Mouse (Mus musculus) CH12.LX (cell line): Measurements from ENCODE around the gene Pcnx. TPM values are rescaled to one million over a fixed set of nuclear protein-coding genes. Genes with fewer than 3 reads are reported as not detected.
A peak's percentile ranks its signal among the peaks of the same experiment; 100 is the strongest.

Experiments used
- DNase-seq: peaks from one replicate; pipeline ENCODE4 v3.0.0-alpha.2; 2013; ENCODE audit errors: extremely low read depth
- H3K27ac ChIP-seq: 2 replicates; pipeline ENCODE4 v1.5.1; 2012; ENCODE audit warnings: low read depth, mild to moderate bottlenecking, control low read depth, moderate library complexity; ENCODE audit not compliant: insufficient read depth
- H3K27me3 ChIP-seq: replicated peaks from 2 replicates; pipeline ENCODE3; 2012; ENCODE audit warnings: inconsistent platforms
- H3K36me3 ChIP-seq, 2 experiments: replicated peaks in 1 of 2; 2 replicates each; pipeline versions ENCODE3 to v1.6.1; 2012; ENCODE audit warnings: inconsistent platforms in 1 of 2, low read length in 1 of 2, mild to moderate bottlenecking in 1 of 2, mixed read lengths in 1 of 2, moderate library complexity in 1 of 2; ENCODE audit not compliant: control insufficient read depth in 1 of 2, insufficient read depth in 1 of 2
- H3K4me1 ChIP-seq, 2 experiments: 2 replicates each; pipeline ENCODE4 v1.6.1; 2012; ENCODE audit warnings: inconsistent platforms in 1 of 2, moderate library complexity in 1 of 2; ENCODE audit not compliant: insufficient read depth in 2 of 2, control insufficient read depth in 1 of 2
- H3K4me2 ChIP-seq: 2 replicates; pipeline ENCODE4 v1.6.1; 2012; ENCODE audit warnings: low read depth, mild to moderate bottlenecking, control low read depth; ENCODE audit not compliant: poor library complexity, insufficient read depth, severe bottlenecking
- H3K4me3 ChIP-seq, 3 experiments: fragments of 150-350 bp in 1 of 3; sonication (generic) in 1 of 3; replicated peaks in 1 of 3; 2 replicates each; pipeline versions ENCODE3 to v1.5.1; 2011 to 2012; ENCODE audit warnings: low read depth in 2 of 3, low read length in 2 of 3, mild to moderate bottlenecking in 2 of 3, moderate library complexity in 2 of 3, control low read depth in 1 of 3, improper control_type of control experiment in 1 of 3, inconsistent platforms in 1 of 3, mixed read lengths in 1 of 3; ENCODE audit not compliant: poor library complexity in 1 of 3
- H3K79me2 ChIP-seq: replicated peaks from 2 replicates; pipeline ENCODE4 v1.6.1; 2012; ENCODE audit warnings: mild to moderate bottlenecking, moderate library complexity; ENCODE audit not compliant: control insufficient read depth, poor library complexity, insufficient read depth, severe bottlenecking; ENCODE audit errors: extremely low read depth
- H3K9ac ChIP-seq: 2 replicates; pipeline ENCODE4 v1.6.1; 2012; ENCODE audit warnings: low read depth, mild to moderate bottlenecking, control low read depth, moderate library complexity; ENCODE audit not compliant: insufficient read depth
- H3K9me3 ChIP-seq: replicated peaks from 2 replicates; pipeline ENCODE3; 2012; ENCODE audit warnings: low read length, inconsistent platforms, mixed read lengths
- BHLHE40 ChIP-seq: IDR thresholded peaks from 2 replicates; pipeline ENCODE4 v1.6.1; 2011; ENCODE audit warnings: mild to moderate bottlenecking, low read depth, low read length, improper control_type of control experiment
- CHD1 ChIP-seq: IDR thresholded peaks from 2 replicates; pipeline ENCODE4 v1.6.1; 2012; ENCODE audit warnings: low read depth, low read length, improper control_type of control experiment, inconsistent platforms
- CTCF ChIP-seq, 2 experiments: IDR thresholded peaks in 1 of 2; conservative IDR thresholded peaks in 1 of 2; 2 replicates each; pipeline ENCODE4 v1.5.1; 2011 to 2012; ENCODE audit warnings: low read depth in 2 of 2, low read length in 2 of 2, improper control_type of control experiment in 1 of 2, inconsistent platforms in 1 of 2, mild to moderate bottlenecking in 1 of 2, moderate library complexity in 1 of 2
- ELF1 ChIP-seq: IDR thresholded peaks from 2 replicates; pipeline ENCODE4 v1.6.1; 2014; ENCODE audit warnings: low read depth, mild to moderate bottlenecking, inconsistent platforms, low read length, improper control_type of control experiment
- EP300 ChIP-seq: IDR thresholded peaks from 2 replicates; pipeline ENCODE4 v1.6.1; 2011; ENCODE audit warnings: low read length, improper control_type of control experiment
- ETS1 ChIP-seq: conservative IDR thresholded peaks from 2 replicates; pipeline ENCODE4 v1.6.1; 2012; ENCODE audit warnings: low read depth, mild to moderate bottlenecking, inconsistent platforms, low read length, improper control_type of control experiment, moderate library complexity
- HCFC1 ChIP-seq: IDR thresholded peaks from 2 replicates; pipeline ENCODE4 v1.6.1; 2012; ENCODE audit warnings: low read depth, mild to moderate bottlenecking, inconsistent platforms, low read length, improper control_type of control experiment
- IRF4 ChIP-seq: IDR thresholded peaks from 2 replicates; pipeline ENCODE4 v1.6.1; 2014; ENCODE audit warnings: low read depth, mild to moderate bottlenecking, inconsistent platforms, low read length, improper control_type of control experiment
- JUND ChIP-seq: conservative IDR thresholded peaks from 2 replicates; pipeline ENCODE4 v1.6.1; 2011; ENCODE audit warnings: low read depth, low read length, improper control_type of control experiment
- MEF2A ChIP-seq: IDR thresholded peaks from 2 replicates; pipeline ENCODE4 v1.6.1; 2014; ENCODE audit warnings: low read depth, mild to moderate bottlenecking, inconsistent platforms, low read length, improper control_type of control experiment, borderline replicate concordance
- MXI1 ChIP-seq: IDR thresholded peaks from 2 replicates; pipeline ENCODE4 v1.6.1; 2011; ENCODE audit warnings: mild to moderate bottlenecking, low read depth, low read length, improper control_type of control experiment
- MYC ChIP-seq: IDR thresholded peaks from 2 replicates; pipeline ENCODE4 v1.6.1; 2011; ENCODE audit warnings: low read depth, mild to moderate bottlenecking, improper control_type of control experiment, low read length
- NELFE ChIP-seq: IDR thresholded peaks from 2 replicates; pipeline ENCODE4 v1.6.1; 2011; ENCODE audit warnings: low read depth, low read length, improper control_type of control experiment
- RAD21 ChIP-seq: IDR thresholded peaks from 2 replicates; pipeline ENCODE4 v1.6.1; 2011; ENCODE audit warnings: low read depth, mild to moderate bottlenecking, low read length, improper control_type of control experiment, moderate library complexity
- SIN3A ChIP-seq: IDR thresholded peaks from 2 replicates; pipeline ENCODE4 v1.6.1; 2012; ENCODE audit warnings: low read length, improper control_type of control experiment, inconsistent platforms
- SMC3 ChIP-seq: IDR thresholded peaks from 2 replicates; pipeline ENCODE4 v1.6.1; 2011; ENCODE audit warnings: low read depth, low read length, improper control_type of control experiment
- TBP ChIP-seq: conservative IDR thresholded peaks from 2 replicates; pipeline ENCODE4 v1.6.1; 2011; ENCODE audit warnings: low read depth, low read length, improper control_type of control experiment
- TCF12 ChIP-seq: IDR thresholded peaks from 2 replicates; pipeline ENCODE4 v1.6.1; 2014; ENCODE audit warnings: low read depth, mild to moderate bottlenecking, inconsistent platforms, low read length, improper control_type of control experiment
- USF1 ChIP-seq: IDR thresholded peaks from 2 replicates; pipeline ENCODE4 v1.6.1; 2014; ENCODE audit warnings: low read depth, mild to moderate bottlenecking, inconsistent platforms, low read length, improper control_type of control experiment
- USF2 ChIP-seq: conservative IDR thresholded peaks from 2 replicates; pipeline ENCODE4 v1.6.1; 2011; ENCODE audit warnings: low read depth, low read length, improper control_type of control experiment
- ZKSCAN1 ChIP-seq: IDR thresholded peaks from 2 replicates; pipeline ENCODE4 v1.6.1; 2012; ENCODE audit warnings: low read depth, inconsistent platforms, low read length, improper control_type of control experiment, borderline replicate concordance
- ZMIZ1 ChIP-seq: IDR thresholded peaks from 2 replicates; pipeline ENCODE4 v1.6.1; 2012; ENCODE audit warnings: low read depth, mild to moderate bottlenecking, inconsistent platforms, low read length, improper control_type of control experiment
- ZNF384 ChIP-seq: IDR thresholded peaks from 2 replicates; pipeline ENCODE4 v1.6.1; 2012; ENCODE audit warnings: low read depth, low read length, improper control_type of control experiment, inconsistent platforms
- dilution Hi-C: fragments of 300-500 bp; cut with MboI; formaldehyde crosslinking; loops from 2 replicates; pipeline ENCODE4 v1.14.3; 2020; ENCODE audit warnings: low sequenced_read_pairs; ENCODE audit not compliant: extremely low pct_unique_long_range_greater_than_20kb, extremely low pct_ligation_motif_present
- in situ Hi-C: fragments of 300-500 bp; cut with MboI; formaldehyde crosslinking; loops from 3 replicates; pipeline ENCODE4 v1.14.3; 2019; ENCODE audit warnings: low sequenced_read_pairs, low pct_ligation_motif_present, low pct_unique_long_range_greater_than_20kb, mixed read lengths
- polyA plus RNA-seq: library from polyadenylated mRNA; unstranded; fragments of >175 nt; gene quantifications from 2 replicates; pipeline ENCODE4 v1.2.1, GENCODE M21; 2012; ENCODE audit warnings: low read depth; ENCODE audit not compliant: insufficient read length
- total RNA-seq, 2 experiments: library from RNA; depleted of rRNA; stranded (reverse); fragments of 300-350 nt in 1 of 2; fragments of >200 nt in 1 of 2; gene quantifications; 2 replicates each; pipeline ENCODE4 v1.2.3; 2012 to 2014

The Pcnx gene
- total and polyA plus RNA-seq, 3 experiments, result 16.2 to 89.1 (median 68.2) TPM

GRCm38 (mm10) chr12:81932015-81932414 lies 72.2 kb downstream of the Pcnx start:
- dilution Hi-C loops, result no loop called here
- no peak overlapping the region for H3K27ac ChIP-seq
- H3K4me3 ChIP-seq, result no peak overlapping the region
- no peaks in the 10 kb centered on the region for H3K27me3 ChIP-seq
- peaks cover 37 to 59% of the 10 kb centered on the region in 2 experiments for H3K36me3 ChIP-seq
- H3K4me1 ChIP-seq, result peaks cover 9 to 34% of the 10 kb centered on the region in 2 experiments
- no peaks in the 10 kb centered on the region for H3K9me3 ChIP-seq
- DNase-seq, result no peak
- TF ChIP-seq CHD1 (no peak), ZMIZ1 (no peak), RAD21 (no peak), SMC3 (no peak), SIN3A (no peak), MYC (no peak), MEF2A (no peak), NELFE (no peak), MXI1 (no peak), TBP (no peak), ETS1 (no peak), ZKSCAN1 (no peak)
- no peak overlapping the region for H3K4me2 ChIP-seq
- H3K9ac ChIP-seq, result no peak overlapping the region
- in situ Hi-C loops, result no loop called here
- peaks cover 4% of the 10 kb centered on the region for H3K79me2 ChIP-seq

- Histone ChIP-seq H3K4me2 (peak overlapping the region; percentile 47; the same call in 1 of the 2 replicates), H3K9me3 (no peaks in the 10 kb centered on the region), H3K4me3 (no peak overlapping the region), H3K36me3 (peaks cover 40 to 58% of the 10 kb centered on the region in 2 experiments), H3K27ac (peak overlapping the region; percentile 40; the same call in 1 of the 2 replicates), H3K4me1 (peaks cover 6 to 32% of the 10 kb centered on the region in 2 experiments; a peak in 3 of 4 replicates), H3K27me3 (no peaks in the 10 kb centered on the region), H3K9ac (no peak overlapping the region), H3K79me2 (no peaks in the 10 kb centered on the region; the same call in none of the 2 replicates)
- in situ Hi-C loops, result no loop called here
- TF ChIP-seq MYC (0 out of 2 replicates have a peak, but pooled peaks have one; percentile 15), IRF4 (peak; percentile 34; the same call in 1 of the 2 replicates), USF2 (peak; percentile 47), ETS1 (peak; percentile 64), HCFC1 (no peak), TCF12 (0 out of 2 replicates have a peak, but pooled peaks have one; percentile 20), SIN3A (0 out of 2 replicates have a peak, but pooled peaks have one; percentile 31), ELF1 (no peak), NELFE (no peak), USF1 (peak; percentile 63), ZNF384 (no peak), JUND (no peak), CTCF (conservative IDR thresholded peaks at IDR 0.05 in 1 of 2, IDR thresholded peaks at IDR 0.05 in 1 of 2; ENCODE audit: low read depth in 2 of 2, low read length in 2 of 2) (no peak), BHLHE40 (peak; percentile 89), MEF2A (no peak; the same call in 1 of the 2 replicates), EP300 (peak; percentile 72)
- dilution Hi-C loops, result no loop called here
- DNase-seq, result peak; percentile 77
These were observed 73.6 kb downstream of the Pcnx start for GRCm38 (mm10) chr12:81933430-81933829.
